Mouse (Mus musculus): Measurements from ENCODE around the gene Spred2. TPM values are rescaled to one million over a fixed set of nuclear protein-coding genes. Genes with fewer than 3 reads are reported as not detected.
A peak's percentile ranks its signal among the peaks of the same experiment; 100 is the strongest.

Spred2 gene
- polyA plus RNA-seq, 1 experiment from 2014 or later: 9.3 TPM

DNA sequence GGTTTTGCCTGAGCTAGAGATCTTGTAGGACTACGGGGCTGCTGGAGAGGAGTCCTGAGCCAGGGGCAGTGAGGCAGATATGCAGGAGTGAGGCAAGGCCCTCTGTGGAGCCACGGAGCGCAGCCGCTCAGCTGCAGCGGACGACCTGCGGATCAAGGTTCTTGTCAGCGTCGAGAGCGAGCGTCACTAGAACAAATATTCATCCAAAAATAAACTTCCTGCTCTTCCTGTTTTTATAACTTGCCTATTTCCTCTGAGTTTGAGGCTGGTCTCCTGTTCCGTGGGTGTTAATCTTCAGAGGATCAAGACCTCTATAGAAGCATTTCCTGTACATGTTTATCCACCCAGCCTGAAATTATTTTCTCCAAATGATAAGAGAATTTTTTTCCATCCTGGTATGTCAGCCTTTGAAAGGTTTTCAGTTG, 39.6 kb downstream of the Spred2 start:
- Histone ChIP-seq H3K27me3 (ENCODE audit: low read depth, poor library complexity, severe bottlenecking) (no peaks in the 10 kb centered on the region), H3K9me3 (replicated peaks) (no peaks in the 10 kb centered on the region), H3K27ac (0 out of 2 replicates have a peak overlapping the region, but pooled peaks have one; percentile 3), H3K36me3 (peaks cover 13% of the 10 kb centered on the region), H3K4me3 (no peak overlapping the region), H3K4me1 (peaks cover 54% of the 10 kb centered on the region)
- DNase-seq (ENCODE audit: low spot score): no peak
- WGBS: 84% methylated on average over 12 of the region's 12 CpGs

DNA sequence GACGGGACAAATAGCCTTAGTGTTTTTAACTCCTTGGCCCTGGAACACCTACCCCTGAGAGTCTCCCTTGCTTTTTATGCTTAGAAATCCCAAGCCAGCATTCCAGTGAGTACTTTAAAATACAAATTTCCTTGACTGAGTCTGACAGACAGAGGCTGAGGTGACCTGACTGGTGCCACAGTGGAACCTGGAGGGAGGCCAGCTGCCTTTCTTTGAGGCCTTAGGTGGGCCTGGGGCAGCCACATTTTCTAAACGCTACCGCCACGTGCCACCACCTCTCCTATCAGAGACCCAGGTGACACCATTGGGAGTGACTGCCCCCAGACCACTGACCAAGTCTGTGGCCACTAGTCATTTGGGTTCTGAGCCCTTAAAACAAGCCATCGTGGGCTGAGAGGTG, 40.2 kb downstream of the Spred2 start:
- Histone ChIP-seq H3K4me1 (peaks cover 60% of the 10 kb centered on the region), H3K27ac (no peak overlapping the region), H3K4me3 (no peak overlapping the region), H3K27me3 (ENCODE audit: low read depth, poor library complexity, severe bottlenecking) (no peaks in the 10 kb centered on the region), H3K36me3 (peaks cover 13% of the 10 kb centered on the region), H3K9me3 (replicated peaks) (no peaks in the 10 kb centered on the region)
- WGBS: 88% methylated on average over 5 of the region's 5 CpGs
- DNase-seq (ENCODE audit: low spot score): no peak

DNA sequence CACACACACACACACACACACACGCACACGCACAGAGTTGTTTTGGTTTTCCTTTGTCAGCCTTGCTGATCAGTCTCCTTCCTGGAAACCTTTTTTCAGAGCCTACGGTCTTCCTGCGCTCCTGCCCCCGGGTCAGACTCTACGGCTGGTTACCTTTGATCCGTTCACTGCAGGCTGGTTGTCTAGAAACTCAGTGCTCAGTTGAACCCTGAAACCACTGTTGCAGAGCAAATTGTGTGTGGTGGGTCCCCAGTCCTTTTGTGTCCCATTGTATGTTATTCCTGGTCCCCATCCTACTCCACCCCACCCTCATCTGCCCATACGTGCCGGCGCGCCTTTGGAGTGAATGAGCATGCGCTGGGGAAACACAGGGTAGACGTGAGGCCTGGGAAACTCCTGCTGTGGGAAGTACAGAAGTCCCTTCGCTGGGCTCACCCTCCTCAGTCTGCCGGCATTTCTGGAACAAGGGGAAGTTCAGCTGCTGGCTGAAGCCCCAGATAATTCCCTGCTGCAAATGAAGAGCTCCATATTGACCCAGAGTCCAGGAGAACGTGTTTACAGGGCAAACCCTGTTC, 40.9 kb downstream of the Spred2 start:
- Histone ChIP-seq H3K36me3 (peaks cover 17% of the 10 kb centered on the region), H3K9me3 (replicated peaks) (no peaks in the 10 kb centered on the region), H3K27me3 (ENCODE audit: low read depth, poor library complexity, severe bottlenecking) (no peaks in the 10 kb centered on the region), H3K27ac (no peak overlapping the region), H3K4me1 (peaks cover 65% of the 10 kb centered on the region), H3K4me3 (no peak overlapping the region)
- DNase-seq (ENCODE audit: low spot score): no peak
- 86% methylated on average over 16 of the region's 16 CpGs for WGBS

DNA sequence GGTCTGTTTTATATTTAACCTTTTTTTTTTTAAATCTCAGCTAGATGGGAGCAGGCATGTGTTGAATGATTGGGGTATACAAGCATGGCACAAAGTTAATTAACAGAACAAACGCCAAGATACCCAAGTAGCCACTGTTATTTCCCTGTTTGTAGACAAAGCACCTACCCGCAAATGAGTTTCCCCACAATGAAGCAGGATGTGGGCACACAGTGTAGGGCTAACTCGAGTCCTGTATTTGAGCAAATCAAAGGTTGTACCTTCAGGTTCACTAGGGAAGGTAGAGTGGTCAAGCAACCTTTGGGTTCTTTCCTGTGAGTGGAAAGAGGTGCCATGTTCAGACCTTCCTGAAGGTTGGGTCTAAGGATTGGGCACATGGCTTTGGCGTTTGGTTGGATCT, 41.5 kb downstream of the Spred2 start:
- Histone ChIP-seq H3K36me3 (peaks cover 20% of the 10 kb centered on the region), H3K4me3 (no peak overlapping the region), H3K9me3 (replicated peaks) (no peaks in the 10 kb centered on the region), H3K4me1 (peaks cover 71% of the 10 kb centered on the region), H3K27ac (no peak overlapping the region), H3K27me3 (ENCODE audit: low read depth, poor library complexity, severe bottlenecking) (no peaks in the 10 kb centered on the region)
- WGBS: 93% methylated on average over 4 of the region's 4 CpGs
- no peak for DNase-seq (ENCODE audit: low spot score)

- Histone ChIP-seq H3K9me3 (replicated peaks) (no peaks in the 10 kb centered on the region), H3K27me3 (ENCODE audit: low read depth, poor library complexity, severe bottlenecking) (no peaks in the 10 kb centered on the region), H3K4me1 (peaks cover 76% of the 10 kb centered on the region), H3K27ac (no peak overlapping the region), H3K4me3 (no peak overlapping the region), H3K36me3 (peaks cover 22% of the 10 kb centered on the region)
- DNase-seq (ENCODE audit: low spot score): no peak
- 57% methylated on average over 2 of the region's 2 CpGs for WGBS
Observed at GRCm38 (mm10) chr11:19966294-19966693, 42.1 kb downstream of the Spred2 start.

- H3K27me3 ChIP-seq (ENCODE audit: low read depth, poor library complexity, severe bottlenecking): no peaks in the 10 kb centered on the region
- H3K36me3 ChIP-seq: peaks cover 12% of the 10 kb centered on the region; the same call in 1 of the 2 replicates
- H3K27ac ChIP-seq: peak overlapping the region; percentile 58
- peaks cover 78% of the 10 kb centered on the region for H3K4me1 ChIP-seq
- H3K4me3 ChIP-seq: no peak overlapping the region
- no peaks in the 10 kb centered on the region for H3K9me3 ChIP-seq (replicated peaks)
- peak; percentile 60 for DNase-seq (ENCODE audit: low spot score)
- 8% methylated on average over 5 of the region's 5 CpGs for WGBS
Observed at GRCm38 (mm10) chr11:19969584-19969983, 45.4 kb downstream of the Spred2 start.

DNA sequence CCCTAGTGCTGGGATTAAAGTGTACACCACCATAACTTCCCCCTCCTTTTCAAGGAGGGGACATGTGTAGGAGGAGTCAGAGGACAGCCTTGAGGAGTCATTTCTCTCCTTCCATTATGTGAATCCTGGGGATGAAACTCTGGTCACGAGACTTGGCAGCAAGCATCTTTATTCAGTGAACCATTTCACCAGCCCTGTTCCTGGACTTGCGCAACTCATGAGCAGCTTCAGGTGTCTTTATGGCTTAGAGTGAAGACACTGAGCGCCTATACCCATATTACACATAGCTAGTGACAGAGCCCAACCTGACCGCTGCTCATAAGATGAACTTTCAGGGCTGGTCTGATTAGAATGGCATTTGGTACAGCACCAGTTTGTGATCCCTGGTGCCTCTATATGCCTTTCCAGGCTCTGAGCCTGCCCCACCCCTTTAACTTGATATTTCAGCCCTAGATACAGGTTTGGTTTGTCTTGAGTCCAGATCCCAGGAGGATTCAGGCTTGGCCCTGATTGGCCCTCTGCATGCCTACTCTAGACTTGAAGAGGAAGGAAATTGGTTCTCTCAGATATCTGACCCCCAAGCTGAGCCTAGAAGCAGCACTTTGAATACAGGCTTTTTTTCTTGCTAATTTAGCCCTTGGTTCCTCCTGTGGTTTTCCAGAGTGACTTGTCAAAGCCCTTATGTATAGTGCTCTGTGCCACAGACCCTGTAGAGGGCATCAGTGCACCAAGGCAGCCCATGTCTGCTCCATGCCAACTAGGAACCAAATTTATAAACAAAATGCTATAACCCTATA, 48.0 kb downstream of the Spred2 start:
- Histone ChIP-seq H3K27me3 (ENCODE audit: low read depth, poor library complexity, severe bottlenecking) (no peaks in the 10 kb centered on the region), H3K36me3 (0 out of 2 replicates have a peak, but pooled peaks cover 9% of the 10 kb centered on the region), H3K4me3 (no peak overlapping the region), H3K4me1 (peaks cover 63% of the 10 kb centered on the region), H3K9me3 (replicated peaks) (no peaks in the 10 kb centered on the region), H3K27ac (no peak overlapping the region)
- no peak for DNase-seq (ENCODE audit: low spot score)
- WGBS: 94% methylated on average over 4 of the region's 4 CpGs

GRCm38 (mm10) chr11:19973032-19973790, 49.0 kb downstream of the Spred2 start:
- Histone ChIP-seq H3K36me3 (0 out of 2 replicates have a peak, but pooled peaks cover 9% of the 10 kb centered on the region), H3K9me3 (replicated peaks) (no peaks in the 10 kb centered on the region), H3K27ac (0 out of 2 replicates have a peak overlapping the region, but pooled peaks have one; percentile 37), H3K27me3 (ENCODE audit: low read depth, poor library complexity, severe bottlenecking) (no peaks in the 10 kb centered on the region), H3K4me1 (peaks cover 65% of the 10 kb centered on the region), H3K4me3 (no peak overlapping the region)
- DNase-seq (ENCODE audit: low spot score): no peak
- WGBS: 81% methylated on average over 7 of the region's 7 CpGs

DNA sequence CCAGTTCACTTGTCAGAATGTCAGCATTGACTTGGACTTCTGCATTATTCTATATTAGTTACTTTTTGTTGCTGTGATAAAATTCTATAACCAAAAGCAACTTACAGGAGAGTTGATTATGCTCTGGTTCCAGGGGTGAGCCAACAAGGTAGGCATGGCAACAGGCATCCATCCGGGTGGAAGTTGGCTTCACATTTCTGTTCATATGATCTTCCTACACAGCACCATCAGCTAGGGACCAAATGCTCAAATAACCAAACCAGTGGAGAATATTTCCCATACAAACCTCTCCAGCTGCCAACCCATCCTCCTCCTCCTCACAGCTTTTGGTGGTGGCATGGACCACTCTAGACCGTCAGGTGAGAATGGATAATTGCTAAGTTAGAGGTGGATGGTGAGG, 51.9 kb downstream of the Spred2 start:
- Histone ChIP-seq H3K36me3 (no peaks in the 10 kb centered on the region), H3K4me3 (no peak overlapping the region), H3K27ac (no peak overlapping the region), H3K27me3 (ENCODE audit: low read depth, poor library complexity, severe bottlenecking) (no peaks in the 10 kb centered on the region), H3K4me1 (peaks cover 62% of the 10 kb centered on the region), H3K9me3 (replicated peaks) (no peaks in the 10 kb centered on the region)
- WGBS: 94% methylated on average over 2 of the region's 2 CpGs
- DNase-seq (ENCODE audit: low spot score): no peak

GRCm38 (mm10) chr11:19977687-19978086, 53.5 kb downstream of the Spred2 start:
- Histone ChIP-seq H3K27ac (no peak overlapping the region), H3K27me3 (ENCODE audit: low read depth, poor library complexity, severe bottlenecking) (no peaks in the 10 kb centered on the region), H3K4me3 (no peak overlapping the region), H3K9me3 (replicated peaks) (no peaks in the 10 kb centered on the region), H3K36me3 (0 out of 2 replicates have a peak, but pooled peaks cover 6% of the 10 kb centered on the region), H3K4me1 (peaks cover 62% of the 10 kb centered on the region)
- DNase-seq (ENCODE audit: low spot score): no peak
- WGBS: 92% methylated on average over 2 of the region's 2 CpGs

DNA sequence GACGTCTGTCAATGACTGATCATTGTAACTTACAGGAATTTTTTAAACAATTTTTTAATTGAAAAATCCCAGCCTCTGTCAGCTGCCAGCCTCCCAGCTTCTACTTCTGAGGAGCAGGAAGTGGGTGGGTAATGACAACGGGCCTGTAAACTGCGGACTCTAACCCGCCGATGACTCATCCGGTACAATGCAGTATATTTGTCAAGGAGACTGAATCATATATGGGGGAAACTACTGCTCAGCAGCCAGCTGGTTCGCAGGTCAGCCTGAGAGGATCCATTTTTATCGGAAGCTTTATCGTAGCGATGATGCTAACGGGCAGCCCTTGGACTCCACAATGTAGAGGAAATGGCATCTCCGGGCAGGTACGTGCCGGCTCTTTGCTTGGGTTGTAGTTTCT, 55.2 kb downstream of the Spred2 start:
- WGBS: 73% methylated on average over 14 of the region's 14 CpGs
- no peaks in the 10 kb centered on the region for H3K9me3 ChIP-seq (replicated peaks)
- no peak for DNase-seq (ENCODE audit: low spot score)

GRCm38 (mm10) chr11:19982113-19982512, 57.9 kb downstream of the Spred2 start:
- Histone ChIP-seq H3K36me3 (peaks cover 8% of the 10 kb centered on the region; the same call in 1 of the 2 replicates), H3K4me1 (peaks cover 87% of the 10 kb centered on the region), H3K27me3 (ENCODE audit: low read depth, poor library complexity, severe bottlenecking) (no peaks in the 10 kb centered on the region), H3K4me3 (no peak overlapping the region), H3K27ac (no peak overlapping the region), H3K9me3 (replicated peaks) (no peaks in the 10 kb centered on the region)
- no peak for DNase-seq (ENCODE audit: low spot score)
- WGBS: 89% methylated on average over 6 of the region's 6 CpGs

More for the DNA sequence above, 55.2 kb downstream of the Spred2 start:
- Histone ChIP-seq H3K36me3 (peaks cover 8% of the 10 kb centered on the region; the same call in 1 of the 2 replicates), H3K27ac (no peak overlapping the region), H3K27me3 (ENCODE audit: low read depth, poor library complexity, severe bottlenecking) (no peaks in the 10 kb centered on the region), H3K4me3 (no peak overlapping the region), H3K4me1 (peaks cover 62% of the 10 kb centered on the region)
